Mouse (Mus musculus) forebrain, embryonic 14.5 days (tissue): ENCODE data around the gene Mpv17l2. TPM values are rescaled to one million over a fixed set of nuclear protein-coding genes. Genes with fewer than 3 reads are reported as not detected.

Experiments used
- ATAC-seq: fragments of 200-750 bp; cut with Nextera tagmentation; 2 replicates; pipeline ENCODE4 v1.8.0; 2017; ENCODE audit warnings: mild to moderate bottlenecking, moderate library complexity
- DNase-seq: peaks from one replicate; pipeline ENCODE4 v3.0.0-alpha.2; 2015; ENCODE audit warnings: low spot score
- H3K27ac ChIP-seq: fragments of 300-500 bp; sonication (generic); 2 replicates; pipeline ENCODE4 v1.5.1; 2014; ENCODE audit warnings: low read depth, mild to moderate bottlenecking, control low read depth, low read length, moderate library complexity
- H3K27me3 ChIP-seq: fragments of 300-500 bp; sonication (generic); replicated peaks from 2 replicates; pipeline ENCODE4 v1.6.1; 2014; ENCODE audit warnings: low read length, control low read depth, mixed read lengths; ENCODE audit not compliant: control insufficient read depth, insufficient read depth
- H3K36me3 ChIP-seq: fragments of 300-500 bp; sonication (generic); 2 replicates; pipeline ENCODE4 v1.6.1; 2014; ENCODE audit warnings: low read length, control low read depth; ENCODE audit not compliant: control insufficient read depth, insufficient read depth
- H3K4me1 ChIP-seq: fragments of 300-500 bp; sonication (generic); 2 replicates; pipeline ENCODE4 v1.6.1; 2014; ENCODE audit warnings: antibody characterized with exemption, low read length, control low read depth; ENCODE audit not compliant: control insufficient read depth, insufficient read depth
- H3K4me2 ChIP-seq: fragments of 300-500 bp; sonication (generic); 2 replicates; pipeline ENCODE4 v1.6.1; 2014; ENCODE audit warnings: mild to moderate bottlenecking, control low read depth, low read length
- H3K4me3 ChIP-seq: fragments of 300-500 bp; sonication (generic); 2 replicates; pipeline ENCODE4 v1.5.1; 2014; ENCODE audit warnings: low read depth, low read length, control low read depth
- H3K9ac ChIP-seq: fragments of 300-500 bp; sonication (generic); 2 replicates; pipeline ENCODE4 v1.6.1; 2014; ENCODE audit warnings: mild to moderate bottlenecking, low read length, control low read depth, moderate library complexity
- H3K9me3 ChIP-seq: fragments of 300-500 bp; sonication (generic); replicated peaks from 2 replicates; pipeline ENCODE4 v1.6.1; 2016; ENCODE audit warnings: low read length, control low read depth, mixed read lengths; ENCODE audit not compliant: control insufficient read depth
- WGBS: fragments of 180-500 bp; shearing (Covaris S2); extraction: QIAGEN DNeasy Blood & Tissue Kit; methylation state at CpG from one replicate; pipeline ENCODE4 v1.1.7; 2014; 5-methylcytosine and 5-hydroxymethylcytosine counted together
- polyA plus RNA-seq: library from polyadenylated mRNA; unstranded; fragments of >200 nt; fragmentation: Nextera tagmentation; extraction: Ambion mirVana; gene quantifications from 2 replicates; pipeline ENCODE4 v1.2.1, GENCODE M21; 2014

The Mpv17l2 gene
- polyA plus RNA-seq, 1 experiment from 2014 or later, result 60.8 TPM

DNA sequence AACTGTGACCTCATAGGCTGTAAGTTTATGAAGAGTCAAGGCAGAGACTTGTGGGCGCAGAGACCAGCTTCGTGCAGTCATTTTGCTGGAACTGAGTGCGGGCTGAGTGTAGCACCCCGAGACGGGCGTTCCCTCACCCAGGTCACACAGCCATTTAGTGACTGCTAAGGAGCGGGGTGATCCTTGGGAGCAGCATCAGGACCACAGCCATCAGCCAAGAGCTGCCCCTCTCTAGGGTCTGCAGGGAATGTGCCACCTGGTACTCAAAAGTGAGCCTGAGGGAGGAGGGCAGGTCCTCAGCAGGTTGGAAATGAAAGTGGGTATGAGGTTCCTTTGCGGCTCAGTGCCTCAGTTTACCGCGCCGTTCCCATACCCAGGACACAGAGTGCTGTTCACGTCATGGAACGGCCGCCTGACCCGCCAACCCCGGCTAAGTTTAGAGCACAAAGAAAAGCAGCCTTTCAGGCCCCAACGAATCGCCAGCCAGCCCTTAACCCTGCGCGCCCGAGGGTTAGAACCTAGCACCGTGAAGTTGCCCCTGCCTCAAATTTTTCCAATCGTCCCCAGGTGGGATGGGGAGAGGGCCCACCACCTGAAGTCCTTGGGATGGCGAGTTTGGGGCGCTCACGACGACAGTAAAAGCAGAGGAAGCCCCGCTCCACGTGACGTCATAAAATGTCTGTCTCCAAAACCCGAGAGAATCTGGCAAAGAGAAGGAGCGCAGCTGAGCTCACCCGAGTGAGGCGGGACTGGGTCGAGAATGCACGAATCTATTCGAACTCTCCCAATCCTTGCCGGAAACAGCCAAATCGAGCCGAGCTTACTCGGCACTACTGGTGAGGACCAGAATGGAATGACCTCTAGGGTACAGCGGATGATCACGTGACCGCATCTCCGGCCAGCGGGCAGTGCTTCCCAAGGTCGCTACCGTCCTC is 16.8 kb downstream of the Mpv17l2 start:
- WGBS, result 4% methylated on average over 48 of the region's 48 CpGs
- peak overlapping the region; percentile 41; the same call in 1 of the 2 replicates for H3K9ac ChIP-seq
- no peak overlapping the region for H3K27ac ChIP-seq
- no peaks in the 10 kb centered on the region for H3K36me3 ChIP-seq
- H3K4me1 ChIP-seq, result peaks cover 3% of the 10 kb centered on the region; the same call in 1 of the 2 replicates
- peak overlapping the region; percentile 21 for H3K4me3 ChIP-seq
- DNase-seq, result peak; percentile 72
- H3K4me2 ChIP-seq, result peak overlapping the region; percentile 48
- ATAC-seq, result 0 out of 2 replicates have a peak, but pooled peaks have one; percentile 33
- peaks cover 49% of the 10 kb centered on the region for H3K27me3 ChIP-seq
- H3K9me3 ChIP-seq, result no peaks in the 10 kb centered on the region

DNA sequence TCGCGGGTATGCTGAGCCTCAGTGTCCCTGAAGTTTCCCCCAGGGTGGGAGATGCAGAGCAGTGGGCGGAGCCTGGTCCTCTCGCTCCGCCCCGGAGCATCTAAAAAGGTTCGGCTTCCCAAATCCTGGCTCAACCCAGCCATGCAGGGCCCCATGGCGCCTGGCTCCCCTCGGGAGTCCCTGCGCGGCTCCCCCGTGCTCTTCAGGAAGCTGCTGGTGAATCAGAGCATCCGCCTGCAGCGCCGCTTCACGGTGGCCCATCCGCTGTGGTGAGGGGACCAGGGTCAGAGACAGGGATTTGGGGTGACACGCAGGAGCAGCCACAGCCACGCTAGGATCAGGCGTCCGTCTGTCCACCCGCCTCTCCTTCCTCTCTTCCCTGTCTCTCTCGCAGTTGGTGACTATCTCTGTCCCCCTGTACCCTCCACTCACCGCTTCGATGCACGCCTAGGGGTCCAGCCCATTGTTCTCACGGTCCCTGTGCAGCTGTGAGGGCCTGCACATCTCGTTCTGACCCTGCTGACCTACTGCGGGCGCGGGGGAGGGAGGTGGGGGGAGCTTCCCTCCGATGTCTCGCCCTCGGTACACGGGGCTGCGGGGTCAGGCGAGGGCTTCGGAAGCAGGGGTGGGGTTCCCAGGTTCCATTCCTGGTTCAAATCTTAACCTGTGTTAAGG is 17.6 kb downstream of the Mpv17l2 start:
- DNase-seq (no peak), ATAC-seq (no peak; the same call in 1 of the 2 replicates)
- H3K27ac ChIP-seq, result no peak overlapping the region

DNA sequence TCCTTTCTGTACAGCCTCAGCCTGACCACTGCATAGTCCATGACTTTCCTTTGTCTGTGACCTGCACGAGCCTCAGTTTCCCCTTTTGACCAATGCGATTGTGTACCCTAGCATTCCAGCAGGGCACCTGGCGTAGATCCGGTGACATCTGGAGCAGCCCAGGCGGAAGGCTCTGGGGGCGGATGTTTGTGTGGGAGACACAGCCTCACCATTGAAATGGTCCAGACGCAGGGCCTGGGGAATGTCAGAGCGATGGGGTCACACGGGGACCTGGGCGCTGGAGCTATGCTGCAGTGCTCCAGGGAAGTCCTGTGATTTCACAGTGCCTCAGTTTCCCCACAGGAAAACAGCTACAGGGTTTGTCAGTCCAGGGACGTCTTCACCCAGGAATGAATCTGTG is 18.6 kb downstream of the Mpv17l2 start:
- Histone ChIP-seq H3K27me3 (peaks cover 47% of the 10 kb centered on the region), H3K27ac (no peak overlapping the region), H3K4me3 (no peak overlapping the region), H3K4me2 (no peak overlapping the region), H3K9me3 (no peaks in the 10 kb centered on the region), H3K4me1 (peaks cover 3% of the 10 kb centered on the region; the same call in 1 of the 2 replicates), H3K9ac (no peak overlapping the region), H3K36me3 (no peaks in the 10 kb centered on the region)
- DNase-seq, result no peak
- ATAC-seq, result no peak
- 72% methylated on average over 11 of the region's 11 CpGs for WGBS

More for the DNA sequence above, 17.6 kb downstream of the Mpv17l2 start:
- peak overlapping the region; percentile 8; the same call in 1 of the 2 replicates for H3K4me3 ChIP-seq
- no peaks in the 10 kb centered on the region for H3K36me3 ChIP-seq
- H3K4me2 ChIP-seq, result peak overlapping the region; percentile 48
- no peaks in the 10 kb centered on the region for H3K9me3 ChIP-seq
- peaks cover 3% of the 10 kb centered on the region; the same call in 1 of the 2 replicates for H3K4me1 ChIP-seq
- WGBS, result 2% methylated on average over 38 of the region's 38 CpGs
- peaks cover 49% of the 10 kb centered on the region for H3K27me3 ChIP-seq
- peak overlapping the region; percentile 41; the same call in 1 of the 2 replicates for H3K9ac ChIP-seq

DNA sequence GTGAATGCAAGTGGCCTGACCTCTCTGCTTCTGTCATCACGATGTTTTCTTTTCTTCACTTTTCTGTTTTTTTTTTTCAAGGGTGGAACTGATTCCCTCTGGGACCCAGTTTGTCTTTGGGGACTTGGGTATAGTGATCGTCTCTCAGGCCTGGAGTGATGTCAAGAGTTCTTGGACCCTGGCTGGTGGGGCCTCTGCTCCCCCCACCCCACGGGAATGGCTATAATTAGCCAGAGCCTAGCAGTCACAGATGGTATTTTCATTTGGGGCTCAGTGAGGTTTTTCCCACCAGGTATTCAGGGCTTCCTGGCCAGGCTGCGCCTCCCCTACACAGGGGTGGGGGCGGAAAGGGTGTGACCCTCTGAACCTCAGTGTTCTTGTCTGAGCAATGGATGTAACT is 19.1 kb downstream of the Mpv17l2 start:
- 60% methylated on average over 5 of the region's 5 CpGs for WGBS
- DNase-seq, result no peak
- H3K27ac ChIP-seq, result no peak overlapping the region
- H3K4me1 ChIP-seq, result peaks cover 3% of the 10 kb centered on the region; the same call in 1 of the 2 replicates
- H3K9ac ChIP-seq, result no peak overlapping the region
- peaks cover 45% of the 10 kb centered on the region for H3K27me3 ChIP-seq
- H3K9me3 ChIP-seq, result no peaks in the 10 kb centered on the region
- no peaks in the 10 kb centered on the region for H3K36me3 ChIP-seq
- ATAC-seq, result no peak
- H3K4me3 ChIP-seq, result no peak overlapping the region
- H3K4me2 ChIP-seq, result no peak overlapping the region

DNA sequence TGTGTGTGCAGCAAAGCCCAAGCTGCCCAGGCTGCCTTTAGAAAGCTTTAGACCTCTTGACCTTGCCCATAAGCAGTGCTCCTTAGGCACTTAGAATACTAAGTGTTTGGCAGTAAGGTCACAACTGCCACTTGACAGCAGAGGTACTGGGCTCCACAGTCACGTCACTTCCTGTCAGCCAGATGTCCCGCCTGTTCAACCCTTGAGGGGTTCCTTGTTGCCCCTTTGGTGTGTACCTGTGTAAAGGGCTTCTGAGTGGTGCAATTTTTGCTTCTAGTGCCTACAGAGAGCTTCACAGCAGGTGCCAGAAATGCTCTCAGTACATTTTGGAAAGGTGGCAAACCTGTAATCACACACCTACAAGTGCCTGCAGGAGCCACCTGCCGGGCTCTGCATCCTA is 22.5 kb downstream of the Mpv17l2 start:
- peaks cover 3% of the 10 kb centered on the region; the same call in 1 of the 2 replicates for H3K4me1 ChIP-seq
- no peaks in the 10 kb centered on the region for H3K9me3 ChIP-seq
- H3K36me3 ChIP-seq, result no peaks in the 10 kb centered on the region
- no peak overlapping the region for H3K4me2 ChIP-seq
- H3K4me3 ChIP-seq, result no peak overlapping the region
- no peak for ATAC-seq
- H3K27me3 ChIP-seq, result peaks cover 16% of the 10 kb centered on the region
- H3K9ac ChIP-seq, result no peak overlapping the region
- no peak overlapping the region for H3K27ac ChIP-seq
- no peak for DNase-seq
- WGBS, result 79% methylated on average over 3 of the region's 3 CpGs

DNA sequence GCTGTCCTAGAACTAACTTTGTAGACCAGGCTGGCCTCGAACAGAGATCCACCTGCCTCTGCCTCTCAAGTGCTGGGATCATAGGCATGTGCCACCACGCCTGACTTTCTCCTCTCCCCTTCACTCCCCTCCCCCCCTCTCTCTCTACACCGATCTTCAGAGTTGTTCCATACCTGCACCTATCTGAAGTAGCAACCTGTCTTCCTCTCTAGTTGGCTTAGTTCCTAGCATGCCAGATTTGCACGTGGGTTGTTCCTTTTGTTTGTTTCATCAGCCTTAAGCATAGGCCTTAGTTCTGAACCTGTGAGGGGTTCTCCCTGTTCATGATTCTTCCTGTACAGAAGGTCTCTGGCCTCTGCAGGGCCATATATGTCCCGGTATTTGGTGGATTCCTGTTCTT is 23.0 kb downstream of the Mpv17l2 start:
- Histone ChIP-seq H3K9me3 (no peaks in the 10 kb centered on the region), H3K27ac (no peak overlapping the region), H3K27me3 (peaks cover 11% of the 10 kb centered on the region), H3K36me3 (no peaks in the 10 kb centered on the region), H3K4me1 (no peaks in the 10 kb centered on the region), H3K4me3 (no peak overlapping the region), H3K4me2 (no peak overlapping the region), H3K9ac (no peak overlapping the region)
- 56% methylated on average over 5 of the region's 5 CpGs for WGBS
- DNase-seq, result no peak
- ATAC-seq, result no peak

DNA sequence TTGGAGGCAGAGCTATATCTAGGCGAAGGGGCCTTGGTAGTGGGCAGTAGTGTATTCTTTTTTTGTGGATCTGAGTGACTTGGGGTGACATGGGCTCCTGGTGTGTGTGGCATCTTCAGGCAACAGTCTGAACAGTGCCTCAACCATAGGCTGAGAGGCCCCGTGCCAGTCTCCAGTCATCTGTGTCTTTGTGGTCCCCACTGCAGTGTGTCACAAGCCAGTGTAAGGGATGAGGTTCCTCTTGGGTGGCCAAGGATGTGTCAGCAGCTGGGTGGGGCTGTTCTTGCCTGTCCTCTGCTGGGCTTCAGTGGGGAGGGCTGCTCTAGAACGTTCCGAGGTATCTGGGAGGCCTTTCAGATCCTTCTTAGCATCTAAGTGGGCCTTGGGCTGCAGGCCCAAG is 29.8 kb downstream of the Mpv17l2 start:
- ATAC-seq (no peak), DNase-seq (no peak)
- WGBS, result 88% methylated on average over 4 of the region's 4 CpGs
- no peaks in the 10 kb centered on the region for H3K4me1 ChIP-seq
- H3K27ac ChIP-seq, result no peak overlapping the region
- H3K9ac ChIP-seq, result no peak overlapping the region
- no peak overlapping the region for H3K4me2 ChIP-seq
- H3K27me3 ChIP-seq, result peaks cover 20% of the 10 kb centered on the region
- H3K9me3 ChIP-seq, result no peaks in the 10 kb centered on the region
- H3K36me3 ChIP-seq, result no peaks in the 10 kb centered on the region
- H3K4me3 ChIP-seq, result no peak overlapping the region

DNA sequence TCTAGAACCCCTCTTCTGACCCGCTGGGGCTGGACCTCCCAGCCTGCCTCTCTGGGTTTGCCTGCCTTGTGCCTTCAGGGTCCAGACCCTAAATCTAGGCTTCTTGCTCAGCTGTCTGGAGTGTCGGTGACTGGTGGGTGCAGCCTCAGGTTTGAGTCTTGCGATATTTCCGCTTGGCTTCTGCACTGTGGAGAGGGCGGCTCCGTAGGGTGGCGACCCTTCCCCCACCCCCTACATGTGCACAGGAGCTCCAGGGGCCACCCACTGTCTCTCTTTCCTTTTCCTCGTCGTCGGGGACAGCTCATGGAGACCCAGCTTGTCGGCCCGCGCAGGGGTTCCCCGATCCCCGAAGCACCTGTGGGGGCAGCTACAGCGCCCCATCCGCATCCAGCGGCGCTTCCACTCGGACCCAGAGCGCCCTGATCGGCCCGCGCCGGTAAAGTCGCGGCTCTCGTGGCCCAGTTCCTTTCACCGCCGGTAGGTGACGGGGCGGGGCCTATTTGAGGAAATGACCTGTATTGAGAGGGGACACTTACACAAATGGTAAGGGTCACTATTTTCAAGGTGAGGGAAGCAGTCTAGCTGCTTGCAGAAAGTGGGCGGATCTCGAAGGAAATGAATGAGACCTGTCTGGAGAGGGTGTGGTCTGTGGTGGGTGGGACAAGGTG is 30.8 kb downstream of the Mpv17l2 start:
- Histone ChIP-seq H3K4me1 (no peaks in the 10 kb centered on the region), H3K9ac (peak overlapping the region; percentile 37; the same call in 1 of the 2 replicates), H3K4me3 (no peak overlapping the region), H3K27me3 (peaks cover 21% of the 10 kb centered on the region), H3K9me3 (no peaks in the 10 kb centered on the region), H3K27ac (no peak overlapping the region), H3K36me3 (no peaks in the 10 kb centered on the region), H3K4me2 (peak overlapping the region; percentile 25; the same call in 1 of the 2 replicates)
- no peak for DNase-seq
- ATAC-seq, result no peak
- WGBS, result 3% methylated on average over 34 of the region's 34 CpGs
